Mouse (Mus musculus): ENCODE measurements around the gene Twsg1.

DNA sequence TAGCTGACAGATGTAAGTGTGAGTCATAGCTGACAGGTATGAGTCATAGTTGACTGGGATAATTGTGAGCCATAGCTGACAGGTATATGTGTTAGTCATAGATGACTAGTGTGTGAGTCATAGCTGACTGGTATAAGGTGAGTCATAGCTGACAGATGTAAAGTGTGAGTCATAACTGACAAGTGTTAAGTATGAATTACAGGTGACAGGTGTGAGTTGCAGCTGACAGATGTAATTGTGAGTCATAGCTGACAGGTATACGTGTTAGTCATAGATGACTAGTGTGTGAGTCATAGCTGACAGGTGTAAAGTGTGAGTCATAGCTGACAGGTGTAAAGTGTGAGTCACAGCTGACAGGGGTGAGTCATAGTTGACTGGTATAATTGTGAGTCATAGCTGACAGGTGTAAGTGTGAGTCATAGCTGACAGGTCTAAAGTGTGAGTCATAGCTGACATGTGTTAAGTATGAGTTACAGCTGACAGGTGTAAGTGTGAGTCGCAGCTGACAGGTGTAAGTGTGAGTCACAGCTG, 10.6 kb upstream of the Twsg1 start:
- TF ChIP-seq POLR2A (IDR thresholded peaks at IDR 0.05; ENCODE audit: low read depth, low read length) (no peak), CTCF (IDR thresholded peaks at IDR 0.05; ENCODE audit: extremely low read depth, insufficient read length, insufficient replicate concordance, low read depth, low read length) (no peak)
